Mouse (Mus musculus) heart, postnatal 10 days (tissue): Measurements from ENCODE around the gene 9630041A04Rik. TPM values are rescaled to one million over a fixed set of nuclear protein-coding genes. Genes with fewer than 3 reads are reported as not detected.

Source experiments
- DNase-seq, 2 experiments: peaks; one replicate each; pipeline ENCODE4 v3.0.0; 2021
- intact Hi-C: fragments of 180-260 bp; cut with DNase I; formaldehyde crosslinking; loops from one replicate; pipeline ENCODE4 v1.15.1; 2025
- total RNA-seq, 2 experiments: library from RNA; stranded (reverse); gene quantifications; 2 replicates each; pipeline ENCODE4 v1.2.3; 2021

The 9630041A04Rik gene
- not detected for total RNA-seq

DNA sequence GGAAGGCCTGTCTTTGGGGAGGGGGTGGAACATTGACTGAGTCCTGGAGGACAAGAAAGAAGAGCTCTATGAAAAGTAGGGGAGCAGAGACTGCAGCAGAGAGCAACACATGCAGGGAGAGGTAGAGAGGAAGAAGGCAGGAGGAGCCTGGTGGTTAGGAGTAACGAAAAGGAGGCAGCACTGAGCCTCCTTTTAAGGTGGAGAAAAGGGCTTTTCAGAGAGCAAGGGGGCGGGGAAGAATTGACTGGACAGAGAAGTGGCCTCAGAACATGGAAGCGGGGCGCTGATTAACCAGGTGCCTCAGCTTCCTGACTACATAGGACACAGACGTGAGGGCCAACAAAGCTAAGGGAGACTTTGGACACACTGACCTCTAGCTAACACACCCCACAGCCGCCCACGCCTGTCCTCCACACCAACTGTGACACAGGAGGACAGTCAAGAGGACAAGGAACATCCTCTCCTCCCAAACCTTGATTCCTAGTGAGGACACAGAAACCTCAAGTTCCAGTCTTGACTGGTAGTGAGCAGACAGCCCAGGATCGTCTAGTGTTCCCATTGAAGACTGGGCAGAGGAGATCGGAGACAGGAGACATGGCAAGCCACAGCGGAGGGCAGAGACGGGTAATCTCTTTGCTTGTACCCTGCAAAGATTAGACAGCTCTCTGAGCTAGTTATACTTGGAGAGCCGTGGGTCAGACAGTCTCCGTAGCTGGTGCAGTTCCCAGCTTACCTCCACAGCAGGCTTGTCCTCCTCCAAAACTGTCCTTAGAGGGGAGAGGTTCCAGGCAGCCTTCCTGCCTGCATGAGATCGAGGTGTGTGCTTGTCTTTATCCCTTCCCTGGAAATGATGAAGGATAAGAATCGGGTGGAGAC is at the start of gene 9630041A04Rik:
Gene 9630041A04Rik (plus strand): TSS at position 246 of the 876 bp plus-strand sequence.
- intact Hi-C loops, result no loop called here
- no peak for DNase-seq

DNA sequence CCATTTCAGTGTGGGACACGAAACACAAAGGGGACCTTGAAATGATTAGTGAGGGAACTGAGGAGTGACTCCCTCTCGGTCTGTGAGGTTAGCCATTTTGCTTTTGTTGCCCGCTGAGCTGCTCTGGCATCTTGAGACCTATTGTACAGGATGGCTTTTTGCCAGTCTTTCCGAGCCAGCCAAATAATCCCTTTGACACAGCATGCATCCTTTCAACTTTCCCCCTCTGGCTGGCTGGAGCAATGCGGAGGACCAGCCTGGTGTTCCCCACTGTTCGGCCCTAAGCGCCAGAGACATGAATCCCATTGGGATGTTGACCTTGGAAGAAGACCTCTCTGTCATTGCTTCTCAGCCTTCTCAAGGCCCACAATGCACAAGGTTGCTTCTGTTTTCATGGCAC is 37.7 kb upstream of the 9630041A04Rik start:
- DNase-seq, result no peak
- intact Hi-C loops, result no loop called here

DNA sequence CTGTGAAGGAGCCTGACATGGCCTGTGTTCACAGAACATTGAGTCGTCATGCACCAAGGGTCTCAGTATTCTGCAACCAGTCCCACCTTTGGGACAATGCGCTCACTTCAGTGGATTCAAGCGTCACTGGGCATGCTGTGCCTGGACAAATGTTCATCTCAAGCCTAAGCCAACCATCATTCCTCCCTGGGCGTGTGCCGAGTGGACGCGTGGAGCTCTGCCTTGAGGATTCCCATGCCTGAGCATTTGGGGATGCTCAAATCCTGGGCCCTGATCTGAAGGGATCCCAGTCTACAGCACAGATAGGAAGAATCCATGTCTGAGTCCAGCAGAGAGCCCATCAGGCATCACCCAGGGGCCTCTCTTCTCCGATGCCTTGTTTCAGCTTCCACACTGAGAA is 36.0 kb upstream of the 9630041A04Rik start:
- intact Hi-C loops, result no loop called here
- no peak for DNase-seq

DNA sequence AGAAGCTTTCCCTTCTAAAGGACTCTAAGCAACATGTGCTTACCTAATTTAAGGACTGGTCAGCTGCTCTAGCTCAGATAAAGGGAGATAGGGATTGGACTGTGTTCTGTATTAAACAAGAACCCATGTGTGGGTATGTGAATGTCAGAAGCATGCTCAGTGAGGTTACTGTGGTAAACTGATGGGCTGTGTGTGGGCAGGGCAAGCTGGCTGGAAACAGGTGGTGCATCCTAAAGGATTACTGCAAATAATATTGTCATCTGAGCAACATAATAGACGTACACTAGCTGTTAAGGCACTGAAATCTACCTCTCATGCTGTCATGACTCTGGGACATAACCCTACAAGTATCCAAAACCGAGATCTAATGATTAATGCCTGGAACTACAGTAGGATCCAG is 28.0 kb upstream of the 9630041A04Rik start:
- DNase-seq, result no peak
- intact Hi-C loops, result no loop called here

DNA sequence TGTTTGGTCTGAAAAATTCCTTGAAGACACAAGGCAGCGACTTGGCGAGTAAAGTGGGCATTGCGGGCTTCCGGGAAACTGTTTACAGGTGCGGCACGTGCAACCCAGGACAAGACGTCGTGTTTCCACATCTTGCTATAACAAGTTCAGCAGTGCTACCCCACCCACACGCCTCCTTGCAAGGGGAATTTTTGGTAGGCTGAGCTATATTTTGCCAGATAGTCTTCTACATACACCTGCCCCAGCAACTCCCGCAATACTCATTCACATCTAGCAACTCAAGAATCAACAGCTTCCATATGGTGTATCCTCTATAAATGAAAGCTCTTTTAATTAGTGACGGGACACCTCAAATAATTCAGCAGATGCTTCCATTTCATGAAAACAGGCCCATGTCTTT is 20.5 kb upstream of the 9630041A04Rik start:
- intact Hi-C loops, result no loop called here
- DNase-seq, result no peak

DNA sequence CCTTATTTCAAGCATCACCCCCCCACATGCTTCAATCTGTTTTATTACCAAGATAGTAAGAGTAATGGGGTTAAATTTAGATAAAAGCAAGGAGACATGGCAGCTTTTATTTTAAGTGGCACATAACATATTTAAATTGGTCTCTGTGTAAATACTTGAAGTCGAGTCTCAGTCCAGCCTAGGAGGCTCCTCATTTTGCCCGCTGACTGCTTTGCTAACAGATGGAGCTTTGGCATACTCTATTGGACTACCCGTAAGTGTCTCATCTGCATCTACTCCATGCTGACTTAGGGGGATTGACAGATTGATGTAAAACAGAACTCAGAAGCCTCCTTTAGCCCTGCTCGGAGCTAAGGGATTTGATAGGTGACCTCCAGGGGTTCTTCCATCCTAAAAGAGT is 17.7 kb upstream of the 9630041A04Rik start:
- intact Hi-C loops, result no loop called here
- DNase-seq, result no peak

DNA sequence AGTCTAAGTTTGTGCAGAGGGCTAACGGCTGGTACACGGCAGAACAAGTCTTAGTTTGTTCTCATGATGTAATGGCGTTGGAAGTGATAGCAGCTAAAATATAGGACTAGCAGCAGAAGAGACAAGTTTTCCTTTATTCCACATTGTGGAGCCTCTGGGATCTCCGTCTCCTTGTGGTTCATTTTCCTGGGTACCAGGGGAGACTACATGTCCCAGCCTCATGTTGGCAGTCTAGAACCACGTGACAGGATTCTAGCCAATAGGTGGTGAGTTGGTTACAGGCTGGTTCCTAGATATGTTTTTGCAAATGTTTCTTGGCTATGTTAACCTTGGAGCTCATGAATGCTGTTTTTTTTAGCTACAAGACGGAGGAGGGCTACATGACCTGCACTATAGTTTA is 15.9 kb upstream of the 9630041A04Rik start:
- DNase-seq, result no peak
- intact Hi-C loops, result no loop called here

DNA sequence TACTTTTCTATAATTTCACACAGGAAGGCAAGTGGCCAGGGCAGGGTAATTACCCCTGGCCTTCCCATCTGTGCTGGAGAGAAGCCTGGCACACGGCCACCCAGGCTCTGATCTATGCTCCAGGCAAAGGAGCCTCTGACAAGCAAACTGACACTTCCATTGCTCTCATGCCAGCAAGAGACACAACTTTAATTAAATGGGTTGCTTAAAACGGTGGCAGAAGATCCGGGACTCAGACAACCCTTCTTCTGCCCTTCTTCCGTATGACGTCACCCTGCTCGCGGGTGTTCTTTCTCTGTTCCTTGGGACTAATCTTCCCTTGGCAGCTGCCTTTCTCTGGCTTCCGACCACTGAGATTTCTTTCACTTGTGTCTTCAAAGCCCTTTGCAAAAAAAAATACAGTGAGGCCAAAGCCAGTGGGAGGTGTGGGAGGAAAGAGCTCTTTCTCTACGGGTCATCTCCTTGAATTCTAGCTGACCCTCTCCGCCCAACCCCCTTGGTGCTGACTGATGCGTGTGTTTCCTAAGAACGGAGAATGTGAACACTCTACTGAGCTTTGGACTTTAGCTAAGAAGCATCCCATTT is 932 bp downstream of the 9630041A04Rik start:
- DNase-seq, result peak; percentile 62
- intact Hi-C loops, result no loop called here

DNA sequence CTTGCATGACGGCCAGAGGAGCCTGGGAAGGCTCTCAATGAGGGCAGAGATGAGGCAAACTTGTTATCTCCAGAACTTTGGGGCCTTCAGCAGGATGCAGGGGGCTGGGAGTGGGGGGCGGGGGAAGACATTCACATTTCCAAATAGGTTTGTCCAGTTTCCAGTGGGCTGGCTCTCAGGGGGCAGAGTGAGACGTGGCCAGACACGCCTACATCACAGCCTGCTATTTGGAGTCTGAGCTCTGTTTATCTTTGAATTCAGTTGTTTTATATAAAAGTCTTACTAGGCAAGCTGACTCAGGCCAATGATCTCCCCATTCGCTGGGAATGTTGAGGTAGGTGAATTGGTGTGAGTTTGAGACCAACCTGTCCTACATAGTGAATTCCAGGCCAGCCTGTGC is 1.5 kb downstream of the 9630041A04Rik start:
- intact Hi-C loops, result no loop called here
- DNase-seq, result peak; percentile 42 to 43

DNA sequence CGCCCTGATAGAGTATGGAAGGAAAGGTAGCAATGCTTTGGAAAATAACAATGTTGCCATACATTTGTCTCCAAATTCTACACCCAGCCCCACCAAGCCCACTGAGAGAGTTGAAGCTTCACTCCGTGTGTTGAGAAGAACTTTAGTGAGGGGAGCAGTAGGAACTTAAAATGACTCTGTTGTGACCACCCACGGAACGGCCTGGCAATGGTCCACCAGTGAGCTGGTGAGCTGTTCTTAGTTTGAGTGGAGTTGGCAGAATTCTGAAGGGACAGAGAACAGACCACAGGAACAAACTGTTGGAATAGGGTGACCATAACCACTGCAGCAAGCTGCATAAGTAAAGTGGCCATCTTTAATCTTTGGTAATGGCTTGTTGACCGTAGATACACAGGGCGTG is 7.0 kb downstream of the 9630041A04Rik start:
- intact Hi-C loops, result no loop called here
- no peak for DNase-seq

DNA sequence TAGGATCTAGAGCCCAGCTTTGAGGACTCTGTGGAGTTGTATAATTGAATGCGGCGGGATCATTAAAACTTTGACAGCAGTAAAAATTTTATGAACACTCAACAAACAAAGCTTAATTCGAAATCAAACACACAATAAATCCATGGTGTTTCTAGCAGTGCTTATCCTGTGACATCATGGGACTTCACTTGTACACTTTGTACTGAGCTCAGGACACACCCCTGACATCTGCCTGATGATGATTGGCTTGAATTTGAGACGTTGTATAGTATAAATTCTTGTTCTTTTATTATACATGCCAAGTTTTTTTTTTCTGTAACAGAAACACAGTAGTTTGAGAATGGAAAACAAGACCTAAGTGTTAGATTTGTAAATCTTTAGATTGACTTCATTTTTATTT is 8.4 kb downstream of the 9630041A04Rik start:
- intact Hi-C loops, result no loop called here
- DNase-seq, result no peak

DNA sequence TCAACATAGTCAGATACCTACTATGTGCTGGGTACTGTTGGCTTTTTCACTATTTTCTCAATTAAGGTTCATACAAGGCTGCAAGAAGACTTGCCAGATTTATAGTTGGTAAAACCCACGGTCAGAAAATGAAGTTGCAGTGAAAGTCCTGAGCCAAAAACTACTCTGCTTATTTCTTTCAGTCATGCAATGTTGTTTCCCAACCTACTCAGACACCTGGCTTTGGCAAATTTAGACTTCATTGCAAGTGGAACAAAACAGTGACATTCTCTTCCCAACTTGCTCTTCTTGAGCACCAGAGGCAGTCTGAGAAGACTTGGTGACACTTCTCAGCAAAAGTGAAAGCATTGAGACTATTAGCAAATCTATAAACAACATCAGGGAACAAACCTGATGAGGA is 13.7 kb downstream of the 9630041A04Rik start:
- intact Hi-C loops, result no loop called here
- no peak for DNase-seq

DNA sequence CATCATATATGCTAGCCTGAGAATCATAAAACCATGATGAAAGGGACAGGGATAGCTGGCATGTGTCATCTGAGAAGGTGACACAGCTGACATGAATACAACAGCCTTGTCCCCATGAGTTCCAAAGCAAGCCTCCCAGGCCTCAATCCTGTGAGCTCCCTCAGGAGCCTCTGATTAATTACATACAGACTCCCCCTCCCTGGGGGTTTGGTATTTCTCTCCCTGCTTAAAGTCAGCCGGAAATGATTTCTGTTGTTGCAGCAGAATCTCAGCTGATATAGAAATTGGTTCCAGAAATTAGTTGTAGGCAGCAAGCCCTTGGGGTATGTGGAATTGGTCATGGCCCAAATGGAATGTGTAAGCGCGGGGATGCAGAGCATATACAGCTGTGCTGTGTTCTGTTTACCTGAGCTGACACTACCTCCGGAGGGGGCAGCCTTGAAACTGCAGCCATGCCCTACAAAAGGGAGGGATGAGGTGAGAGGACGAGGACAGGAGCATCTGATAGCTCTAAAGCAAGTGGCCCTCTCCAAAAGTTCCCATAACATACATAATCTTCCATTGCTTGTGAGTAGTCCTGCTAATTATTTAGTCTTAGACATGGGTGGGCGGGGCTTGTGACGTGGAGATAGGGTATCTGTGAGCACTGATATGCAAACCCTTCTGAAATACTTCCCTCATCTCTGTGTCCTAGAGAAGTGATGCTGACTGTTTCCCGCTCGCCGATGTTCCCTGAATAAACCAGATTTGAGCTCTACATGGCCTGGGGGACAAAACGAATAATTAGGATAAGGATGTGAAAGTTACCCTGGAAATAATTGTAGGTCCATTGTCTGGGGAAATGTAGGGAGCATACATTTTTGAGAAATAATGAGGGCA is 15.7 kb downstream of the 9630041A04Rik start:
- intact Hi-C loops, result no loop called here
- DNase-seq, result no peak

DNA sequence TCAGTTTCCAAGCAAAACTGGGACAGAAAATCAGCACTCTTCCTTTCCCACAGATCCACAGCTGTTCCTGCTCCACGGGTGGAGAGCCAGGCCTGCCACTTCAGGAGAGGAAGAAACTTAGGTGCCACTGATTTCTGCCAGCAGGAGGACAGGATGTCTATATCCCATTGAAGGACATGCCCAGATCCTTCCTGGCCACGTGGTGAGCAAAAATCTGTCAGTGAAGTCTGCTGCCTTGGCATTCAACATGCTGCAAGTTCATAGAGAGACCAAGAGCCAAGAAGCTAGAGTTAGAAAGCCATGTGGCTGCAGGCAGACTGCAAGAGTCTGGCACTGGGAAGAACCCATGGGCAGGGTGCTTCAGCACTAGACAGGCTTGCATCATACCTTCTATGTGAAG is 21.7 kb downstream of the 9630041A04Rik start:
- DNase-seq, result no peak
- intact Hi-C loops, result no loop called here

DNA sequence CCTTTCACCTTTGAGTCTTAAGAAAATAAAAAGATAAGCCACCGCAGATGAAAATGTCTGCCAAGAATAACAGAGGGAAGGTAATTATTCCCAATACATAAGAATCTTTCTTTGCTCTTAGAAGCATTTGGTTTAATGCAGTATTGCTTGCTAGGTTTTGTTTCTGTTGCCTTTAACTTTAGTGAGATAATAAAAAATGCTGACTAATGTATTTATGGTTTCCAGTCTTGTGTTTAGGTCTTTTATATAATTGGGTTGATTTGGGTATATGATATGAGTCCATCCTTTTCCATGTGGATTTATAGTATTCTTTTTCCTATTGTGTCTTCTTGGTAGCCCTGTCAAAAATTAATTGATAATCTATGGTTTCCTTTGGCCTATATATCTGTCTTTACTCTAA is 36.2 kb downstream of the 9630041A04Rik start:
- DNase-seq, result no peak

DNA sequence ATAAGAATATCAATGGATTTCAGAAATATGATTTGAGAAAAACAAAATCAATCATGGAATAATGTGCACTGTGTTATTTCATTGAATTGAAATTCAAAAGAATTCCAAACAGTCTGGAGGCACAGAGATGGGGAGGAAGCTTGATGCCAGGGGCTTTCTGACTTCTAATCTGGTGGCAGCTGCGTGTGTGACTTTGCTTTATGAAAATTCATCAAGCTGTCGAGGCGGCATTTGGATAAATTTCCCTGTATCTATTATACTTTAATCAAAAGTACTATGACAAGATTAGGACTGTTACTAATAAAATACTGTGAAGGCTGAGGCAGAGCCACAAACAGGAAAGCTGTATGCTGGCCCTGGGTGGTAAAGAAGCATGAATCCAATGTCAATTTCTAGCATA is 41.8 kb downstream of the 9630041A04Rik start:
- DNase-seq, result no peak
- intact Hi-C loops, result no loop called here

More for the DNA sequence above, 36.2 kb downstream of the 9630041A04Rik start:
- intact Hi-C loops, result no loop called here

DNA sequence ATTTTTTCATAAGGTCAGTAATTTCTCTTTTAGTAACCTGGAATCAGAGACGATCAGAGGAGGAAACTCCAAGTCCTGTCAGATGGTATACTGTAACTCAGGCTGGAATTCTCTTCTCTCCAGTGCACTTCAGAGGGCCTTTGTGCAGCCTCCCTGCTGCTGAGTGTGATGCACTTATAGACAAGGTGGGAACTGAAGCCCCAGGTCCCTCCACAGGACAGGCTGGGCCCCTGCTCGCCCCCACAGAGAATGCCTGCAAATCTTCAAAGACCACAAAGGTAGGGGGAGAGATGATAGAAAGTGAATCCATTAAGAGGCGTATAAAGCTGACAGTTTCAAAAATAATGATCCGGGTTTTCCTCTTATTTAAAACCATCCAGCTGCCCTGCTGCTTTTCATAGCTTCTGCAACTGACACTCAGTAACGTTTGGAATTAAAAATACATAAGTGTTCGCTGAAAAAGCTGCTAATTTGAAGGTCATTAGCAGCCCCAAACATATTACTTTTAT is 46.2 kb downstream of the 9630041A04Rik start:
- intact Hi-C loops, result no loop called here
- DNase-seq, result no peak

DNA sequence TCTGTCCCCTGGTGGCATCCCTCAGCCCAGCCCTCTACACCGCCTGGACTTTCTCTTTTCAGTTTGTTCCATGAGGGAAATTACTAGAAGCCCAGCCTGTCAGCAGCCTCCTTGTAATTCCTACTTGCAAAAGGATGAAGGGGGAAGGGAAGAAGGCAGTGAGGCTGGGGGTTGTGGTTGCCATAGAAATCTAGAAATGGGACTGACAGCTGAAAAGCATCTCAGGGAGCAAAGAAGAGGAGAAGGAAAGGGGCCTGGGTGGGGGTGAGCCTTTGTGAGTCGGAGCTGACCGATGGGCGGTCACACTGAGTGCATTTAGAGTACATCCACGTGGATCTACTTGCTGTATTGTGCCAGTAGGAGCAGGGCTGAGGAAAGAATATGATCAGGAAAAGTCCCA is 47.2 kb downstream of the 9630041A04Rik start:
- DNase-seq, result no peak
- intact Hi-C loops, result no loop called here

DNA sequence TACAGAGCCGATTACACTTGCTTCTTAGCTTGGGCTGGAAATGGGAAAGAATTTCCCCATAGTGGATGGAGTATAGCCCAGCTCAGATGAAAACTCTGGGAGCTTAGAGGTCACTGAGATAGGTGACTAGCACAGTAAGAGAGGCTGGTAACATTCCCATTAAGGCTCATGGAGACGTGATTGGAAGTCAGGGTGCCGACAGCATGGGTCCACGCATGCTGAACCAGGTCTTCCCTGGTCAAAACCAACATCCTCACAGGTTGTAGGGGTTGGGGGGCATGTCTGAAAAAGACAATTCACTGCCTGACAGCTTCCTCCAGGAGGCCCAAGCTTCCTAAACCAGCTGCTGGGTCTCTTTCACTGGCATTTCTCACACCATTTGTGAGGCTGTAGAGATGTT is 47.9 kb downstream of the 9630041A04Rik start:
- DNase-seq, result no peak
- intact Hi-C loops, result no loop called here

DNA sequence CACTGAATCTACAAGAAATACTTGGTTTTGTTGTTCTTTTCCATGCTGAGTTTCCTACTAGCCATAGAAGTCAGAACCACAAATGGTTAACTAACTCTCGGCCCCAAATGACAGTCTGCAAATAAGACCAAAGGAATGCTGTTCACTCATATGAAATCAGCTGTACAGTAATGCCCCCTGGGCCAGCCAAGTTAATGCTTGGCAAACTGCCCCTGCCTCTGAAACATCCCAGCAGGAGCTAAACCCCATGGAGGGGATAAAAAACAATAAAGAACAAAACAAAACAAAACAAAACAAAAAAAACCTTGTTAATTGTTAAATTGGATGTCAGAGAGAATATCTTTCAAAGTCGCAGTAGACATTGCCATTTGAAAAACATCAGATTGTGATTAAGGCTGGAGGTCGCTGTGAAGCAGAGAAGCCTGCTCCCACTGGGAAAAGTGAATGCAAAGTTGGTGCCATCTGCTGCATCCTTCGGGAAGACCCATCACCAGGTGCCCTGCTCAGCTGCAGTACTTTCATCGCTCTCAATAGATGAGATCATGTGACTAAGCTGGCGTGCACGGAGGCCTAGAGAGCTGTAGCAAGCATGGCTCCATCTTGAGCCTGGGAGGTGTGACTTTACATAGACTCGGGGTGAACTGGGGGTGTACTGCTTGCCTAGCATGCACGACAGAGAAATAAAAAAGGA is 49.7 kb downstream of the 9630041A04Rik start:
- intact Hi-C loops, result no loop called here
- peak; percentile 47 for DNase-seq

DNA sequence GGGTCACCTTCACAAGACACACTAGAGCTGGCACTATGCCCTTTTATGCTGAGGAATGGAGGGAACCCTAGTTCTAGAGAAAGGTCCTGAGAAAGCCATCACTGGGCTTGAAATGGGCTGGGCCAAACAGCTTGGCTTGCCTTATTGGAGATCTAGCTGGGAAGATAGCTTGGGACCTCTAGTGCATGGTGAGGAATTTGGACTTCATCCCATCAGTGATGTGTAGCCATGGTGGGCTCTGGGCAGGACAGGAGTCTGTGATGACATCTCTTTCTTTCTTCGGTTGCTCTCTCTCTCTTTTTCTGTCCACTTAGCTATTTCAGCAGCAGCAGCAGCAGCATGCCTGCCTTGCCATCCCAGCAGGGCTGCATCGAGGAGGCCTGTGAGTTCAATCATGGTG is 53.4 kb downstream of the 9630041A04Rik start:
- intact Hi-C loops, result no loop called here
- DNase-seq, result no peak
